Mouse (Mus musculus) thymus, postnatal 14 days (tissue): ENCODE measurements around the gene Opn1sw.
"Not testable (repeated sequence)": the region's sequence is repeated elsewhere in the genome, so short reads cannot be mapped to it uniquely, and the experiment has no call there.

Experiments
- DNase-seq: peaks from one replicate; pipeline ENCODE4 v3.0.0; 2021

Opn1sw gene

DNA sequence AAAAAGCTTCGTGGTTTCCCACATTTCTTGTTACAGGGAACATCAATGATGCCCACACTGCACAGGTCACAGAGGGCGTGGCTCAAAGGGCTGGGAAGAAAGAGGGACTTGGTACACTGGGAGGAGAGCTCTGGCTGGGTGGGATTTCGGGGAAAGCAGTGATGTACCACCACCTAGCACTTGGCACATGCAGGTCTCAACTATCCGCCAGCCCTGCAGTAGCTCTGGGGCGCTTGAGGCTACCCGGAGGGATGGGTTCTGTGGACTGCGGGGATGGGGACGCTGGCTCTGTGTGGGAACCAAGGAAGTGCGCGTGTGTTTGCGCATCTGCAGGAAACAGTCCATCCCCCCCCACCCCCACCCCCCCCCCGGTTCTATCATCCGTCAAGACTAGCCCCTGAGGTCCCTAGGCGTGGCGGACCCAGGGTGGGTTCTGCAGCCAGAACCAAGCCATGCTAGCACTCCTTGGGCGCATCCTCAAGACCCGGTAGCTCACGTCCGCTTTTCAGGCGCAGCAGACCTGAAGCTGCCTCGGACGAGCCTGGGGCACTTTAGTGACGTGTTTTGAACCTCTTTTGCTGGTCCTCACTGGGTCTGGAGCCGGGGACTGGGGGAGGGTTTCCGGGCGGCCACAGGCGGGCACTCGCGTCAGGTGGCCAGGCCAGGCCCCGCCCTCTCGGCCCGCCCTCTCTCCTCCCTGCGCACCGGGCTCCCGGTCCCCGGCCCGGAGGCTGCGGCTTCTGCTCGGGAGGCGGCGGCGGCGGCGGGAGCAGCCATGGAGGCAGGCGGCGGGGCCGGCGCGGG is 7.8 kb upstream of the Opn1sw start, which contains the start of gene Ccdc136:
Gene Ccdc136, plus strand, starts transcription at position 400 of the 804 bp plus-strand sequence.
- DNase-seq = peak; percentile 33

DNA sequence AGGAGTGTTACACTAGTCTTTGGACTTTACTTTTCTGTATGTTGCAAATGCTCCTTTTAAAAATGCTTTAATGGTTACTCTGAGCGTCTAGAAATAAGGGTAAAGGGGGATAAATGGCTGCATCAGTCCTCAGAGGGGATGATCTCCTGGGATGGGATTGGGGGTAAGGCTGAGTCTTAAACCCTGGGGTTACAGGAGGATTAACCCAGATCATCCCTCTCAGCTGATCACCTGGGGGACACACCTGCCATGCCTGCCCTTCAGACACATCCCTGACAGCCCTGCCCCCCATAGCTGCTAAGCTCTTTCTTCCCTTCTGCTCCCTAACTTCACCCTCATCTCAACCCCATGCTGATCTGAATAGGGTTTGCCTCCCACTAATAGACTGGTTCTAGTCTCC is 6.0 kb upstream of the Opn1sw start:
- no peak for DNase-seq

DNA sequence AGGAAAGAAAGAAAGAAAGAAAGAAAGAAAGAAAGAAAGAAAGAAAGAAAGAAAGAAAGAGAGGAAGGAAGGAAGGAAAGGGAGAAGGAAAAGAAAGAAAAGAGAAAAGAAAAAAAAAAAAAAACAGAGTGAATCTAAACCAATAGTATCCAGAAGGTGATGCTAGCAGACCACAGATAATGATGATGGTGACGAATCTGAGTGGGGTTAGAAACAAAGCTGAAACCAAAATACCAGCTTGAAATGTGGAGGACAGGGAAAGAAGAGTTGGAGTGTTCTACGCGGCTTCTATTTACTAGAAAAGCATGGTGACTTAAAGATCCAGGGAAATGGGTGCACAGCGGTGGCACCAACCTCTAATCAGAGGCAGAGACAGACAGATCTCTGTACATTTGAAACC is 3.5 kb upstream of the Opn1sw start:
- no peak for DNase-seq

DNA sequence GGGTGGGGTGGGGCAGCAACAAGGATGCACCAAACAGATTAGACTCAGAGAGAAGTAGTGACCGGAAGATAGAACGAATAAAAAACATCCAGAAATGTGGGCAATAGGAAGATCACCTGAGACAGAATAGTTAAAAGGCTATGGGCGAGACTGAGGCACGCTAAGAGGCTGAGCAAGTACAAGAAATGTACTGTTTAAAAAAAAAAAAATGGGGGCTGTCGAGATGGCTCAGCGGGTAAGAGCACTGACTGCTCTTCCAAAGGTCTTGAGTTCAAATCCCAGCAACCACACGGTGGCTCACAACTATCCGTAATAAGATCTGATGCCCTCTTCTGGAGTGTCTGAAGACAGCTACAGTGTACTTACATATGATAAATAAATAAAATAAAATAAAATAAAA is 3.0 kb upstream of the Opn1sw start:
- not testable (repeated sequence) for DNase-seq

DNA sequence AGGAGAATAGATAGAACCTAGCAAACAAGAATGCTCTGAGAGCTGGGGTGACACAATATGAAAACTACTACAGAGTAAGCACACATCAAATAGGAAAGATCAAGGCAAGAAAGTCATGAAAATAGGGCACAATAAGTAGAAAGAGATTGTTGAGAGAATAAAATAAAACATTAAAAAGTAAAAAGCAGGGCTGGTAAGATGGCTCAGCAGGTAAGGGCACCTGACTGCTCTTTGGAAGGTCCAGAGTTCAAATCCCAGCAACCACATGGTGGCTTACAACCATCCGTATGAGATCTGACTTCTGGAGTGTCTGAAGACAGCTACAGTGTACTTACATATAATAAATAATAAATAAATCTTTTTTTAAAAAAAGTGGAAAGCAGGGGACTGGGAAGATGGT is 2.2 kb upstream of the Opn1sw start:
- DNase-seq = not testable (repeated sequence)

DNA sequence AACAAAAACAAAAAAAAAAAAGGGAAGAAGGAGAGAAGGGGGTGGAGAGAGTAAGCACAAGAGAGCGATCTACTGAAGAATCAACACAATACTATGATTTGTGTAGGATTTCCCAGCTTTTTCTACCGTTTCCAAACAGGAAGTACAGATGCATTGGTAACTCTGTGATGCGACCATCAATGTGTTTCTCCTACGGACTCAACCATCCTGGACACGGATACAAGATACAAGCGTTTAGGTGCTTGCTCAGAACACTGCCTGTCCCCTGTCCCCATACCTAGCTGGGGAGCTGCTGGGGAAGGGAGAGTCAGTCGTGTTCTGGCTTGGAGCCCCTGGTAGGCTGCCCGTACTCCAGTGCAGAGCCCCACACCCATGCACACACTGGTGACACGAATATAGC is 1.2 kb upstream of the Opn1sw start:
- no peak for DNase-seq

DNA sequence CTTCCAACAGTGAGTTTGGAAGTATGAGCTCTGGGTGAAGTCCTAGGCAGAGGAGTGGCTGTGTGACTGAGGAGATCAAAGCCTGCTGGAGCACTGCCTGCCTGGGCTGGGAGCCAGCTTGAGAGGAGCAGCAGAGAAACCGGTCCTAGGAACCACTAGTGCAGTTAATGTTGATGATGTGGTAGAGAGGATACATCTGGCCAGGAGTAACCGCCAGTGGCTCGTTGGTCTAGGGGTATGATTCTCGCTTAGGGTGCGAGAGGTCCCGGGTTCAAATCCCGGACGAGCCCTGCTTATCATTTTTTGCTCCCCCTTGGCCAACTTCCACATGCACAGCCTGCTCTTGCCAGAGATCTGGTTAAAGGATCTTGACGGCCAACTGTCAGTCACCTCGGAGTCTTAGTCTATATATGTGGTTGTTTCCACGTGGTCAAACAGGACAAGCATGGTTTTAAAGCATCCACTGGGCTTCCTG is 375 bp upstream of the Opn1sw start:
- no peak for DNase-seq

DNA sequence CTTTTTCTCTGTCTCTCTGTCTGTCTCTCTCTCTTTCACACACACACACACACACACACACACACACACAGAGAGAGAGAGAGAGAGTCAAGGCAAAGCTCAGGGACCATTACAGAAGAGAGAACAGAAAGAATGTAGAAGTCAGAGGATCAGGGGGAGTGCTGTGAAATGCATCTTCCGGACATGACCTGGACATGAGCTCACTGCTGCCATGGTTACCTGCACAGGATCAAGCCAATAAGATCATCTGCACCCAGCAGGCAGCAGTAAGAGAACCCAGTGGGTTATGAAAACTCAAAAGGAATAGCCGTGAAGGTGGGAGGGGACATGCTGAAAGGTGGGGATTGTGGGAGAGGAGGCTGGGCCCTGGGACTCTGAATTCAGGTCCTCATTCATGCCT is 5.8 kb downstream of the Opn1sw start:
- DNase-seq = no peak

DNA sequence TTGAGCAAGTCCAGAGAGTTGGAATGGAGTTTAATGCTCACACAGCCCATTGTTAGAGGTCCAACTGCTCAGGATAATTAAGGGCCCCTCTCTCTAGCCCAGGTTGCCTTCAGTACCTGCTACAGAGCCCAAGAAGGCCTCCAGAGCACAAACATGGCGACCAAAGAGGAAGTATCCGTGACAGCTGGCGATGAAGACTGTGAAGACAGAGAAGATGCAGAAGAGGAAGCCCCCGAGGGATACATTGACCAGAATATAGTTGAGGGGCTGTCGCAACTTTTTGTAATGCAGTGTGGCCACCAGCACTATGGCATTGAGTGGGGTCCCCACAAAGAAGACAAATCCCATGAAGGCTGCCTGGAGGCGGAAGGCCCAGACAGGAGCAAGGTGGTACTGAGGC is 8.3 kb downstream of the Opn1sw start:
- no peak for DNase-seq

DNA sequence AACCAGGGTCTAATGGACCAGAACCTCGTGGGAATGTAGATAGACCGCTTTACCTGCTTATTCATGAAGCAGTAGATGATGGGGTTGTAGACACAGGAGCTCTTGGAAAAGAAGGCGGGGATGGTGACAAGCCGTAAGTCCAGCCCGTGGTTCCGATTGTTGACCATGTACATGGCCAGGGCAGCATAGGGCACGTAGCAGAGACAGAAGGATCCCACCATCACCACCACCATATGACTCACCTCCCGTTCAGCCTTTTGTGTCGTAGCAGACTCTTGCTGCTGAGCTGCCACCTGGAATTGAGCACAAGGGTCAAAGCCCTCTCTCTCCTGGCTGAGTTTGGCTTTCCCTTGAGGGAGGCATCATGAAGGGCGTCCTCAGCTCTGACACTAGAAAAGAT is 9.6 kb downstream of the Opn1sw start:
- DNase-seq = no peak

DNA sequence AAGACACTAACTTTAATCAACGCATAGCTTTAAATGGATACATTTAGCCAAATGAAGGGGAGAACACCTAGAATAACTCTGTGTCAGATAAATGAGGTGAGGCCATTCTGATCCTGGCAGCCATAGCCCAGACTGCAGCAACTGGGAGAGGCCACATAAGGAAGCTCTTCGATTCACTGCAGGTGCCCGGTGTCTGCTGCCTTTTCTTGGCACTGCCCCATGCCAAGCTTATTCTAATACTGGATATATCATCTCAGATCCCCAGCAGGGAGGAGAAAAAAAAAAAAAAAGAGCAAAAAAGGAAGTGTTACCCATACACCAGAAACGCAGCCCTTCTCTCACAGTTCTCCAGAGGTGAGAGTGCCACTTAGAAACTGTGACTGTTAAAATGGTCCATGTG is 10.9 kb downstream of the Opn1sw start:
- DNase-seq = no peak

DNA sequence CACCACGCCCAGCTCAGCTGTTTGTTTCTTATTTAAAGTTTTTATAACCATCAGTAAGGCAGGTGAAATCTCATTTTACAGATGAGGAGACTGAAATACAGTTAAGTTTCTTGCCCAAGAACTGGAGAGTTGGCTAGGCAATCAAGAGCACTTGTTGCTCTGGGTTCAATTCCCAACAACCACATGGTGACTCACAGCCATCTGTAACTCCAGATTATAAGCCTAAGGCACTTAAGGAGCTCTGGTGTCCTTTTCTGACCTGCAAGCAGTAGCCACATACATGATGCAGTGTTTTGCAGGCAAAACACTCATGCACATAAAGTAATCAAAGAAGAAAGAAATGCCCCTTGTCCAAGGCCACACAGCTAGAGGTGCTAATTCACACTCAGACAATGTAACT is 23.0 kb downstream of the Opn1sw start:
- DNase-seq = no peak

DNA sequence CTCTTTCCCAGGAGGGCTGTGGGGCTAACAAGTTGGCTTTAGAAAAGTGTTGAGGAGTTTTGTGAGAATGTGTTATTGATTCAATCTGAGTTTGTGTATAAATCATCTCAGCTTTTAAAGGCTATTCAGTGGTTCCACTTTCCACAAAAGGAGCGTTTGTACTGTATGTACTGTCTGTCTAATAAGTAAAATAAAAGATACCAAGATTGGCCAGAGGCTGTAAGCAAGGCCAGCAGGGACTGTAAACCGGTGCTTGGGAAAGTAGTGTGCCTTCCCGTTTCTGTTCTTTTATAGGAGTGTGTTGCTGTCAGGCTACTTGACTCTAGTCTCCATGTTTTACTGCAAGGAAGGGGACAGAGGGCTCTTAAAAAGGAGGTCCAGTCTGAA is 25.1 kb downstream of the Opn1sw start:
- no peak for DNase-seq

DNA sequence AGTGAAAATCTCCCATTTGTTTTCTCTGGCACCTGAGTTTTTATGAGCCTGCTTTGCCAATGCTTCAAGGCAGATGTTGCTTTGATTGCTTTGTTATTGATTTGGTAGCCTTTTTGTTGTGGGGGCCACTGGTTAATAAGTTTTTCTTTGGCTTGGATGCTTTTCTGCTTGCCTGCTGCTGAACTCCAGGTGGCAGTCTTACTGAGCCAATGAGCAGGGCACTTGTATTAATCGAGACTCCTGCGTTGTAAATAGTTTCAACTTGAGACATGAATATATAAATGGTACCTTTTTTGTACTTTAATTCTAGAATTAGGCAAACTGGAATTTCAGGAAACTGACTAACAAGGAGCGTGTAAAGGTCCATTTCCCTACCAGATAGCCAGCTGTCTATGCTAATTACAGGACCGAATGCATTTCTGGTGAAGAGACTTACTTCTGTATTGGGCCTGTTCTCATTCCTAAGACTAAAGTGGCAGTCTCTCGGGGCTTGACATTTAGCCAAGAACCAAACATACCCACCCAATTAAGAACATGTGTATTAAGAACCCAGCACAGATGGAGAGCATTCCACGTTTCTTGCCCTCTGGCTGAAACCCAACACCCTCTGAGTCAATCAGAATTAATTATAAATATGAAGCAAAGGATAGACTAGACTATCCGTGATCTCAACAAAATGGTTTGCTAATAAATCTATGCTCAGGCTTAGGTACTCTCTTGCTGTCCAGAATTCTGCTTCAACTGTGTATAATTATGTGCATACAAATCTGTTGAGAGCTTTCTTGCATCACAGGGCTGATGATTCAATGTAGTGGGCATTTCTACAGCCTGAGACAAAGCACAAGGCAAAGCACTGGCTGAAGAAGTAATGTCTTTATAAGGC is 25.8 kb downstream of the Opn1sw start:
- no peak for DNase-seq

DNA sequence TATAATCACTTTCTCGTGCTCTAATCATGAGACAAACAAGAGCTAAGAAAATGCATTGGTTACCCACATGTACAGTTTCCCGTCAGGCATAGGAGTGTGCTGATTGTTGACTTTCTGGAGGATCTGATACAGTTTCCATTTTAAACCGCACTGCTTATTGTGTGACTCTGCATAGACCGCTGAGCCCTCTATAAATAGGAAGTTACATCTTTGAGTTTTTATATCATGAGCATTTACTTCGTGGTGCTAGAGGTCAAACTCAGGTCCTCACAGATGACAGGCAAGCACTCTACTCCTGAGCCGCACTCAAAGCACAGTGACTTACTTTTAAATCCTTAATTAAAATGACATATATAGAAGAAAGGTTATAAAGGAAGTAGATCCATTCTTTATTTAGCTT is 28.1 kb downstream of the Opn1sw start:
- DNase-seq = no peak

DNA sequence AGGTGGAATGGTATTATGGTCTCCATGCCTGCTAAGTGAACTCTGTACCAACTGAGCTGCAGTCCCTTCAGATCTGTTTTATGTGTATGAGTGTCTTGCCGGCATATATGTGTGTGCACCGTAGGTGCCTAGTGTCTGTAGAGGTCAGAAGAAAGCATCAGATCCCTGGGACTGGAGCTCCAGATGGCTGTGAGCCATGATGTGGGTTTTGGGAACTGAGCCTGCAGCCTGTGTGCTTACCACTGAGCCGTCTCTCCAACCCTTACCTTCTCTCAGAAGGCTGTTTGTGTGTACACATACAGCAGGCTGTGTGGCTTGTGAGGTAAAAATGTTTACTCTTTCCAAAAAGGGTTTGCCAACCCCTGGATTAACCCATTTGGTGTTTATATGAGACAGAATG is 28.9 kb downstream of the Opn1sw start:
- DNase-seq = no peak

DNA sequence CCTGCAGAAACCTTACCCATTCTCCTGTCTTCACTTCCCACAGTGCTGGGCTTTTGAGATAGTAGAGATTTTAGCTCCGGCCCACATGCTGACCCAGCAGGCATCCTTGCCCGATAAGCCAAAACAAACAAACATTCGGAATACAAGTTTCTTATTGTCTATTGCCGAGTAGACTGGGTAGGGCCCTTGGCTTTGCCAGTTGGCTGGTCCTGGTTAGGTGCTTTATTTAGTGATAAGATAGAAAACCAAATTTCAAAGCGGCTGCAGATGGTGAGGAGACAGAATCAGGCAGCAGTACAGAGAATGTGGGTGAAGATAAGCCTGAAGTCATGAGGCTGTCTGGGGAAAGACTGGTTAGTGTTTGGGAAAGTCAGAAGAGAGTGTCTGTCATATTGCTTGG is 35.5 kb downstream of the Opn1sw start:
- DNase-seq = no peak

DNA sequence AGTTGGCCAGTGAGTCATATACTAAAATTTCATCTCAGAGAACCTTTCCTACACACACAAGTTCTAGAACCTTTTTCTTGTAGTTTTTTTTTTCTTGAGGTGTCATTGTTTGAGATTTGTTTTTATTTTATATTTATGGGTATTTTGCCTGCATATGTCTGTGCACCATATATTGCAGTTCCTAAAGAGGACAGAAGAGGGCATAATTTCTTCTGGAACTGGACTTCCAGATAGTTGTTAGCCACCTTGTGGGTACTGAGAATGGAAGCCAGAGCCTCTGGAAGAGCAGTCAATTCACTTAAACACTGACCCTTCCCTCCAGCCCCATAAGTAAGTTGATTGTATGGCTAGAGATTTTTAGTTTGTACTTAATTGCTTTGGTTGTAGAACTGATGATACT is 36.7 kb downstream of the Opn1sw start:
- no peak for DNase-seq

DNA sequence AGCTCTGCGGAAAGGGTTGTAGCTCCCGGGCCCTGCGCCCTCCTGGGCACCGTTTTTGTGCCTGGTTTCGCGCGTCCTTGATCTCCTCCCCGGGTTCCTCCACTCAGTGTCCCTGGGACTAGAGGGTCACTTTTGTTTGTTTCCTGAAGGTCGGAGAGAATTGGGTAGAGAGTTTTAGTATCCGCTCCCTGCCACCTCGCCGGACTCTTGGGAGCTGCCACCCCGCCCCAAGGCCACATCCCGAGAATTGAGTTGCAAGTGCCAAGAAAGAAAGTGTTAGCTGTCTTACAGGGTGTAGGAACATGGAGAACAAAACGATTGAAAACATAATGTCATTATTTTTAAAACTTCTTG is 39.9 kb downstream of the Opn1sw start:
- DNase-seq = no peak

DNA sequence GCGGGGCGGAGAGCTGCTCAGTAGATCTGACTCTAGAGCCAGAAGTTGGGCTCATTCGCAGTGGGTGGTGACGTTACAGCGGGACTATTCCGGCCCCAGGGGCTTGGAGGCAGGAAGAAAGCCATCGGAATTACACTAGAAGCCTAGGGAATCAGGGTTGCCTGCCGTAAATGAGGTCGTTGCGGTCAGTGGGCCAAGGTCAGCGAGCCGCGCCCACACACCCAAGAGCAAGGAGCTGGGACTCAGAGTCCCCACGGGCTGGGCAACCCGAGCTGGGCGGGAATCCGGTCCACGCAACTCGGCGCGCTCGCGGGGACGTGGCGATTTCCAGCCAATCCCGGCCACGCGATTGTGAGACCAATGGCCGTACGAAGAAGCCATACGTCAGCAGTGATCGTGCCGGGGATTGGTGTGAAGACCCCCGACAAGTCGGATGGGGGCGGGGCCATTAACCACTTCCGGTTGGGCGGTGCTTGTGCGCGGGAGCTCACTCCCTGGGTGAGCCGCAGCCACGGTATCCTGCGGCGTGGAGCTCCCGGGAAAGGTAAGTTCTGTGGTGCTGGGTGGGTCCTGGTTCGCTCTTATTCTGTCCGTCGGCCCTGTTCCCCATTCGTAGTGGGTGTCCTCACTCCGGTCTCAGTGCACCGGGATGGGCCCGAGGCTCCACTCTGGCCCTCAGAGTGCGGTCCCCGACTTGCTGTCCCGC is 40.5 kb downstream of the Opn1sw start, which contains the start of gene Calu:
Gene Calu, plus strand, starts transcription at position 405 of the 706 bp plus-strand sequence.
- DNase-seq = peak; percentile 100

DNA sequence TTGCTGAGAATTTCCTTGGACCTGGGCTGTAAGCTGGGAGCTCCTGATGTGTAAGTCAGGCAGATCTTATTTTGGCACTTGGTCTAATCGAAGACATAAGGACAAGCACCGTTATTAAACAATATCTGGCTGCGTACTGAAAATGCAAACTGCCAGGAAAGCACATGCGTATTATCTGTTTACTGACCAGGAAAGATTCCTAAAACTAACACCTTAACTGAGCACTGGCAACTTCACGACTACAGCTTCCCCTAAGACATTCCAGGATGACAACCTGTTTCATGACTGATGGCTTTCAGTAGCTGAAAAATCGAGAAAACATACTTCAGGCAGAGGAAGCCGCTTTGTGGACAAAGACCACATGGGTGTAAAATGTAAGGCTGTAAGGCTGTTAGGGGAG is 41.1 kb downstream of the Opn1sw start:
- no peak for DNase-seq

DNA sequence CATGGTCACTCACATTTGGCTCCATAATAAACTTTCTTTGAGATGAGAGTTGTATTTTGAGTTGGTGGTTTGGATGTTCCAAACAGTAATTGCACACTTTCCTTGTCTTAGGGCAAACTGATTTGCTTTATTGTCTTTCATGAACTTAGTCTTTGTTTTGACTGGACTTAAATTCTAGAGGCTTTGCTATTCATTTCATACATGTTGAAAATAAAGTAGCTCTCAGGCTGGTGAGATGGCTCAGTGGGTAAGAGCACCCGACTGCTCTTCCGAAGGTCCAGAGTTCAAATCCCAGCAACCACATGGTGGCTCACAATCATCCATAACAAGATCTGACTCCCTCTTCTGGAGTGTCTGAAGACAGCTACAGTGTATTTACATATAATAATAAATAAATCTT is 41.8 kb downstream of the Opn1sw start:
- DNase-seq = not testable (repeated sequence)

DNA sequence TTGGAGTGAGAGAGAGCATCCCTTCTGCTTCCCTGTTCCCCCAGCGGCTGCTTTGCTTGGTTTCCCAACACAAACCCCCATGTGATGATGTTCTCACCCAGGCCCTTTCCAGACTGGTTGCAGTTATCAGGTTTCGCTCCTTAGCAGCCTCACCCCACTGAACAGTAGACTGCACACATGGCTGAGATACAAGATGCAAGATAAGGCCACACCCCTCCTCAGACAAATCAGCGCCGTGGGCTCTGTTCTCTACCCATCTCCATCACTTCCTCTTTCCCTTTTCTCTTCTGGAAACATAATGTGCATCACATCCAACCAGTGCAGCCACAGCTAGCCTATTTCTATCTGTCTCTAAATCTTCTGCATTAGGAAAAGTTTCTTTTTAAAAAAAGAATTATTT is 58.8 kb downstream of the Opn1sw start:
- no peak for DNase-seq
